Mouse (Mus musculus) myocyte (in vitro differentiated cells): Measurements from ENCODE around the gene Dvl2. TPM values are rescaled to one million over a fixed set of nuclear protein-coding genes. Genes with fewer than 3 reads are reported as not detected.

Experiments
- H3K27me3 ChIP-seq: one replicate; pipeline ENCODE4 v1.6.1; 2011; ENCODE audit not compliant: control insufficient read depth, insufficient read depth, insufficient read length
- H3K36me3 ChIP-seq: one replicate; pipeline ENCODE4 v1.6.1; 2011; ENCODE audit not compliant: control insufficient read depth, insufficient read depth
- H3K4me2 ChIP-seq: one replicate; pipeline ENCODE4 v1.6.1; 2011; ENCODE audit warnings: low read depth, control low read depth
- H3K4me3 ChIP-seq: one replicate; pipeline ENCODE4 v1.5.1; 2011; ENCODE audit warnings: mild to moderate bottlenecking, control low read depth, moderate library complexity
- H3K79me2 ChIP-seq: one replicate; pipeline ENCODE4 v1.6.1; 2011; ENCODE audit not compliant: control insufficient read depth, insufficient read depth
- H3ac ChIP-seq: one replicate; pipeline ENCODE4 v1.6.1; 2011; ENCODE audit not compliant: control insufficient read depth, insufficient read length
- CEBPB ChIP-seq: IDR thresholded peaks from 2 replicates; pipeline ENCODE4 v1.6.1; 2011; ENCODE audit warnings: mild to moderate bottlenecking, moderate library complexity; ENCODE audit not compliant: poor library complexity, insufficient read depth, severe bottlenecking
- E2F4 ChIP-seq: IDR thresholded peaks from one replicate; pipeline ENCODE4 v1.6.1; 2011; ENCODE audit warnings: mild to moderate bottlenecking, control low read depth, moderate library complexity; ENCODE audit not compliant: insufficient read depth
- MAX ChIP-seq: IDR thresholded peaks from one replicate; pipeline ENCODE4 v1.6.1; 2011; ENCODE audit warnings: low read depth, mild to moderate bottlenecking, control low read depth
- MYOD1 ChIP-seq, 3 experiments: IDR thresholded peaks; one replicate each; pipeline ENCODE4 v1.6.1; 2011; ENCODE audit warnings: control low read depth in 2 of 3, low read depth in 2 of 3, mild to moderate bottlenecking in 2 of 3, moderate library complexity in 1 of 3; ENCODE audit not compliant: insufficient read length in 2 of 3, control insufficient read depth in 1 of 3
- MYOG ChIP-seq, 3 experiments: IDR thresholded peaks; one replicate each; pipeline ENCODE4 v1.6.1; 2011; ENCODE audit warnings: control low read depth in 2 of 3, low read depth in 2 of 3, mild to moderate bottlenecking in 2 of 3; ENCODE audit not compliant: insufficient read length in 2 of 3, control insufficient read depth in 1 of 3, insufficient read depth in 1 of 3
- POLR2A ChIP-seq: IDR thresholded peaks from one replicate; pipeline ENCODE4 v1.6.1; 2011; ENCODE audit warnings: low read depth, mild to moderate bottlenecking, control low read depth, moderate library complexity; ENCODE audit not compliant: insufficient read length
- POLR2AphosphoS2 ChIP-seq: IDR thresholded peaks from one replicate; pipeline ENCODE4 v1.6.1; 2011; ENCODE audit warnings: low read depth, control low read depth; ENCODE audit not compliant: insufficient read length
- REST ChIP-seq: IDR thresholded peaks from one replicate; pipeline ENCODE4 v1.6.1; 2011; ENCODE audit warnings: mild to moderate bottlenecking, control low read depth, moderate library complexity; ENCODE audit not compliant: insufficient read depth, insufficient read length
- SRF ChIP-seq: IDR thresholded peaks from one replicate; pipeline ENCODE4 v1.6.1; 2011; ENCODE audit warnings: low read depth; ENCODE audit not compliant: control insufficient read depth, insufficient read length
- TCF12 ChIP-seq: IDR thresholded peaks from one replicate; pipeline ENCODE4 v1.6.1; 2011; ENCODE audit warnings: mild to moderate bottlenecking, control low read depth; ENCODE audit not compliant: poor library complexity, insufficient read depth, severe bottlenecking
- TCF3 ChIP-seq: IDR thresholded peaks from one replicate; pipeline ENCODE4 v1.6.1; 2011; ENCODE audit warnings: low read depth, control low read depth; ENCODE audit not compliant: insufficient read length
- USF1 ChIP-seq: IDR thresholded peaks from one replicate; pipeline ENCODE4 v1.6.1; 2011; ENCODE audit warnings: low read depth, mild to moderate bottlenecking, control low read depth, moderate library complexity
- polyA plus RNA-seq: library from polyadenylated mRNA; unstranded; fragments of >200 nt; fragmentation: generic; extraction: Trizol; gene quantifications from one replicate; pipeline ENCODE4 v1.2.1, GENCODE M21; 2012; ENCODE audit warnings: missing spikeins

The Dvl2 gene
- polyA plus RNA-seq, 1 experiment = 24.3 TPM

DNA sequence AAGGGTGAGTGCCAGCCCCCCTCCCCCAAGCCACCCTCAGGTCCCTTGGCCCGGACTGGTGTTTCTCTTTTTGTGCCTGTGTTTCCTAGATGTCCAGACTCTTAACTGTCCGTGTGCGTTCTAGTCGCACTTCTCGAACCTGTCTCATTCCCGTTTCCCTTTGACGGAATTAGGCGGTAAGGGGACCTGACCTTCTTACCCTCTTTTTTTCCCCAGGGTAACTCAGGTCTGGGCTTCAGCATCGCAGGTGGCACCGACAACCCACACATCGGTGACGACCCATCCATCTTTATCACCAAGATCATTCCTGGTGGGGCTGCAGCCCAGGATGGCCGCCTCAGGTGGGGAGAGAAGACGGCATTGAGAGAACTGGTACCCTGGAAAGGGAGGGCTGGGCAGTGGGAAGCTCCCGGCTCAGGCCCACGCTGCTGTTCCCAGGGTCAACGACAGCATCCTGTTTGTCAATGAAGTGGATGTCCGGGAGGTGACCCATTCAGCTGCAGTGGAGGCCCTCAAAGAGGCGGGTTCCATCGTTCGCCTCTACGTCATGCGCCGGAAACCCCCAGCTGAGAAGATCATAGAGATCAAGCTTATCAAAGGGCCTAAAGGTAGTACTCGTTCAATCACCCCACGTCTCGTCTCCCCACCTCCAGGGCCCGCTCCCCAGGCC lies 30.4 kb downstream of the Dvl2 start:
- Histone ChIP-seq H3K4me2 (no peak overlapping the region), H3ac (no peak overlapping the region), H3K27me3 (no peaks in the 10 kb centered on the region), H3K36me3 (peaks cover 26% of the 10 kb centered on the region), H3K4me3 (no peak overlapping the region), H3K79me2 (peaks cover 7% of the 10 kb centered on the region)
- TF ChIP-seq MYOG (IDR thresholded peaks at IDR 0.05; ENCODE audit: control insufficient read depth in 1 of 3, insufficient read depth in 1 of 3, insufficient read length in 2 of 3, low read depth in 2 of 3) (no peak), USF1 (no peak), MAX (no peak), REST (no peak), POLR2AphosphoS2 (no peak), TCF3 (no peak), TCF12 (no peak), SRF (no peak), POLR2A (no peak), CEBPB (no peak), MYOD1 (IDR thresholded peaks at IDR 0.05; ENCODE audit: control insufficient read depth in 1 of 3, insufficient read length in 2 of 3, low read depth in 2 of 3) (no peak), E2F4 (no peak)

DNA sequence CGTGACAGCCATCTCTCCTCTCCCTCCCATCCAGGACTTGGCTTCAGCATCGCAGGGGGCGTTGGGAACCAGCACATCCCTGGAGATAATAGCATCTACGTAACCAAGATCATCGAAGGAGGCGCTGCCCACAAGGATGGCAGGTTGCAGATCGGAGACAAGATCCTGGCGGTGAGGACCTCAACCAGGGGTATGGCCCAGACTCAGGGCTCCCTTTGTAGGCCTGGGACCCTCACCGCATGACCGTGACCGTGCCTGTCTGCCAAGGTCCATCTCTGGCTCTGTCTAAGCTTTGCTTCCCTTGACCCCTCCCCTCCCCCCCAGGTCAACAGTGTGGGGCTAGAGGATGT lies 30.9 kb downstream of the Dvl2 start:
- Histone ChIP-seq H3K36me3 (peaks cover 26% of the 10 kb centered on the region), H3K27me3 (no peaks in the 10 kb centered on the region), H3ac (no peak overlapping the region), H3K79me2 (peaks cover 5% of the 10 kb centered on the region), H3K4me2 (no peak overlapping the region), H3K4me3 (no peak overlapping the region)
- TF ChIP-seq POLR2AphosphoS2 = no peak
- TF ChIP-seq TCF3 = no peak
- TF ChIP-seq CEBPB = no peak
- no peak for TF ChIP-seq TCF12
- TF ChIP-seq SRF = no peak
- no peak for TF ChIP-seq MYOG (IDR thresholded peaks at IDR 0.05; ENCODE audit: control insufficient read depth in 1 of 3, insufficient read depth in 1 of 3, insufficient read length in 2 of 3, low read depth in 2 of 3)
- TF ChIP-seq USF1 = no peak
- no peak for TF ChIP-seq E2F4
- TF ChIP-seq REST = no peak
- TF ChIP-seq POLR2A = no peak
- TF ChIP-seq MAX = no peak
- no peak for TF ChIP-seq MYOD1 (IDR thresholded peaks at IDR 0.05; ENCODE audit: control insufficient read depth in 1 of 3, insufficient read length in 2 of 3, low read depth in 2 of 3)

DNA sequence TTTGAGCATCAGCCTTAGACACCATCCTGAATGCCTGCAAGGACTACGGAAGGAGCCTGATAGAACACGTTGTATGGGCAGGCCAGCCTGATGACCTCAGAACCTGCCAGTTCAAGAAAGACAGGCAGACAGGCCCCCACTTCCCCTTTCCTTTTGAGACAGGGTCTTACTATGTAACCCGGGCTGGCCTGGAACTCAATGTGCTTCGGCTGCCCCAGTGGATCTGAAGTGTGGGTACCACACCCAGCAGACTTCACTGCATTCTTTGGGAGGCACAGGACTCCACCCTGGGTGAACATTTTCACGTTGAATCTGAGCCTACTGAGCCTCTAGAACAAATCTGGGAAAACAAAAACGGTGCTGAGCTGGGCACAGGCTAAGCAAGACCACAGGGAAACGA lies 37.8 kb downstream of the Dvl2 start:
- Histone ChIP-seq H3K79me2 (no peaks in the 10 kb centered on the region), H3K36me3 (peaks cover 18% of the 10 kb centered on the region), H3ac (no peak overlapping the region), H3K27me3 (no peaks in the 10 kb centered on the region), H3K4me2 (no peak overlapping the region), H3K4me3 (no peak overlapping the region)
- TF ChIP-seq MAX (no peak), MYOG (IDR thresholded peaks at IDR 0.05; ENCODE audit: control insufficient read depth in 1 of 3, insufficient read depth in 1 of 3, insufficient read length in 2 of 3, low read depth in 2 of 3) (no peak), REST (no peak), E2F4 (no peak), POLR2A (no peak), TCF12 (no peak), USF1 (no peak), SRF (no peak), MYOD1 (IDR thresholded peaks at IDR 0.05; ENCODE audit: control insufficient read depth in 1 of 3, insufficient read length in 2 of 3, low read depth in 2 of 3) (no peak), POLR2AphosphoS2 (no peak), TCF3 (no peak)

DNA sequence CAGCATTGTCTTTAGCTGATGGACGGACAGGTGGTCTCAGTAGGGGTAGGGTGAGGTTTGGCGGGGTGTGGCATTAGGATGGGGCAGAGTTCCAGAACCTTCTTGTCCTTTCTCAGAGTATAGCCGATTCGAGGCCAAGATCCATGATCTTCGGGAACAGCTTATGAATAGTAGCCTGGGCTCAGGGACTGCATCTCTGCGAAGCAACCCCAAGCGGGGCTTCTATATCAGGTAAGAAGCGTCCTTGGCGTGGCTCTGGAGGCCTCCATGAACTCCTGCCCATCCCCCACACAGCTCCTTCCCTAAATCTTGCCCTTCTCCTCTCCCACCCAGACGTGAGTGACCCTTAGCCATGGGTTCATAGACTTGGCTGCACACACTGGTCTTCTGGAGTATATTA lies 39.2 kb downstream of the Dvl2 start:
- peaks cover 14% of the 10 kb centered on the region for H3K36me3 ChIP-seq
- no peak overlapping the region for H3K4me2 ChIP-seq
- no peak overlapping the region for H3K4me3 ChIP-seq
- no peaks in the 10 kb centered on the region for H3K27me3 ChIP-seq
- H3ac ChIP-seq = no peak overlapping the region
- no peak for TF ChIP-seq E2F4
- no peak for TF ChIP-seq CEBPB
- no peak for TF ChIP-seq POLR2AphosphoS2
- TF ChIP-seq MYOG (IDR thresholded peaks at IDR 0.05; ENCODE audit: control insufficient read depth in 1 of 3, insufficient read depth in 1 of 3, insufficient read length in 2 of 3, low read depth in 2 of 3) = no peak
- no peak for TF ChIP-seq USF1
- TF ChIP-seq REST = no peak
- TF ChIP-seq SRF = no peak
- no peak for TF ChIP-seq TCF3
- no peaks in the 10 kb centered on the region for H3K79me2 ChIP-seq

DNA sequence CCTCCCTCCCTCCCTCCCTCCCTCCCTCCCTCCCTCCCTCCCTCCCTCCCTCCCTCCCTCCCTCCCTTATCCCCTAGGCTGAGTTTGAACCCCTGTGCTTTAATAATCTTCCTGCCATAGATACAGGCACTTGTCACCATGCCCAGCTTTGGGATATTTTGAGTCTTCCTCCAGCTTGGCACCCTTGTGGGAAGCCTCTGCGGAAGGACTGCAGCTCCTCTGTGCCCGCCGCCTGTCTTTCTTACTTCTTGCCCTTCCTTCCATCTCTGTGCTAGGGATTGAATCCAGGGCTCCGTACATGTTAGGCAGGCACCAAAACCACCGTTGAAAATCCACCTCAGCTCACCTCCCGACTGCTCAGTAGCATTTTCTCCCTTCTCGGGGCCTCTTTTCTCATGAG lies 39.8 kb downstream of the Dvl2 start:
- Histone ChIP-seq H3ac (no peak overlapping the region), H3K36me3 (peaks cover 10% of the 10 kb centered on the region)
- no peak for TF ChIP-seq TCF3
- TF ChIP-seq POLR2A = no peak
- no peak for TF ChIP-seq POLR2AphosphoS2
- no peak for TF ChIP-seq SRF
- no peak for TF ChIP-seq TCF12
- TF ChIP-seq MYOD1 (IDR thresholded peaks at IDR 0.05; ENCODE audit: control insufficient read depth in 1 of 3, insufficient read length in 2 of 3, low read depth in 2 of 3) = no peak
- TF ChIP-seq E2F4 = no peak
- no peak for TF ChIP-seq USF1
- no peak for TF ChIP-seq REST

More for the DNA sequence above, 39.8 kb downstream of the Dvl2 start:
- Histone ChIP-seq H3K27me3 (no peaks in the 10 kb centered on the region), H3K4me2 (no peak overlapping the region), H3K4me3 (no peak overlapping the region), H3K79me2 (no peaks in the 10 kb centered on the region)
